Mouse (Mus musculus): ENCODE data around the gene Ackr2. TPM values are rescaled to one million over a fixed set of nuclear protein-coding genes. Genes with fewer than 3 reads are reported as not detected.

Gene Ackr2
- polyA plus RNA-seq, 1 experiment from 2014 or later = 0.48 TPM

GRCm38 (mm10) chr9:121951114-121951423 is 52.9 kb downstream of the Ackr2 start:
- H3K27me3 ChIP-seq (replicated peaks) = no peaks in the 10 kb centered on the region
- H3K4me2 ChIP-seq (replicated peaks) = peak overlapping the region; percentile 51
- H3K27ac ChIP-seq = no peak overlapping the region
- WGBS = 49% methylated on average over 4 of the region's 4 CpGs
- no peak overlapping the region for H3K4me3 ChIP-seq
- H3K4me1 ChIP-seq = peaks cover 12% of the 10 kb centered on the region
- peak; percentile 50 for ATAC-seq (ENCODE audit: low FRiP score, low read depth)
- no peak overlapping the region; the same call in 1 of the 2 replicates for H3K9ac ChIP-seq
- no peaks in the 10 kb centered on the region for H3K36me3 ChIP-seq
- H3K9me3 ChIP-seq = no peaks in the 10 kb centered on the region

GRCm38 (mm10) chr9:121952596-121952995 is 54.4 kb downstream of the Ackr2 start:
- H3K27me3 ChIP-seq (replicated peaks) = no peaks in the 10 kb centered on the region
- no peaks in the 10 kb centered on the region for H3K9me3 ChIP-seq
- no peak overlapping the region for H3K4me3 ChIP-seq
- H3K36me3 ChIP-seq = no peaks in the 10 kb centered on the region
- H3K9ac ChIP-seq = no peak overlapping the region
- H3K4me1 ChIP-seq = peaks cover 12% of the 10 kb centered on the region
- ATAC-seq (ENCODE audit: low FRiP score, low read depth) = no peak
- 87% methylated on average over 6 of the region's 6 CpGs for WGBS
- no peak overlapping the region for H3K4me2 ChIP-seq (replicated peaks)
- H3K27ac ChIP-seq = no peak overlapping the region

- WGBS = 62% methylated on average over 7 of the region's 7 CpGs
- Histone ChIP-seq H3K4me1 (no peaks in the 10 kb centered on the region; the same call in 1 of the 2 replicates), H3K27me3 (replicated peaks) (no peaks in the 10 kb centered on the region), H3K4me2 (replicated peaks) (no peak overlapping the region), H3K36me3 (no peaks in the 10 kb centered on the region), H3K9ac (no peak overlapping the region), H3K4me3 (no peak overlapping the region), H3K27ac (no peak overlapping the region), H3K9me3 (no peaks in the 10 kb centered on the region)
- ATAC-seq (ENCODE audit: low FRiP score, low read depth) = no peak
Measured at GRCm38 (mm10) chr9:121959966-121960635, 61.9 kb downstream of the Ackr2 start.

Other genes starting within 250 kb of the Ackr2 start
- 21.5 and 23.5 TPM in 2 replicates for gene Sec22c, start 192.9 kb upstream of the Ackr2 start, polyA plus RNA-seq (2016; fragmentation: Nextera tagmentation; extraction: Ambion mirVana)
- gene Ss18l2, start 188.0 kb upstream of the Ackr2 start, polyA plus RNA-seq (2016; fragmentation: Nextera tagmentation; extraction: Ambion mirVana) = 131 and 134 TPM in 2 replicates
- gene Nktr, start 179.2 kb upstream of the Ackr2 start, polyA plus RNA-seq (2016; fragmentation: Nextera tagmentation; extraction: Ambion mirVana) = 57.6 and 64.5 TPM in 2 replicates
- 13.1 and 19.2 TPM in 2 replicates for gene Zfp651, start 139.0 kb upstream of the Ackr2 start, polyA plus RNA-seq (2016; fragmentation: Nextera tagmentation; extraction: Ambion mirVana)
- 2.1 and 2.8 TPM in 2 replicates for gene Klhl40, start 120.7 kb upstream of the Ackr2 start, polyA plus RNA-seq (2016; fragmentation: Nextera tagmentation; extraction: Ambion mirVana)
- not detected in 2 replicates for gene Hhatl, start 105.8 kb upstream of the Ackr2 start, polyA plus RNA-seq (2016; fragmentation: Nextera tagmentation; extraction: Ambion mirVana)
- gene Ccdc13, start 58.9 kb upstream of the Ackr2 start, polyA plus RNA-seq (2016; fragmentation: Nextera tagmentation; extraction: Ambion mirVana) = 4.0 and 4.8 TPM in 2 replicates
- gene Higd1a, start 40.0 kb upstream of the Ackr2 start, polyA plus RNA-seq (2016; fragmentation: Nextera tagmentation; extraction: Ambion mirVana) = 134 and 147 TPM in 2 replicates
- gene Cyp8b1, start 17.9 kb downstream of the Ackr2 start, polyA plus RNA-seq (2016; fragmentation: Nextera tagmentation; extraction: Ambion mirVana) = not detected in 2 replicates
- 1.1 and 1.4 TPM in 2 replicates for gene Fam198a, start 52.6 kb downstream of the Ackr2 start, polyA plus RNA-seq (2016; fragmentation: Nextera tagmentation; extraction: Ambion mirVana)
- 16.2 and 17.0 TPM in 2 replicates for gene Pomgnt2, start 98.8 kb downstream of the Ackr2 start, polyA plus RNA-seq (2016; fragmentation: Nextera tagmentation; extraction: Ambion mirVana)
- 48.9 and 51.0 TPM in 2 replicates for gene Snrk, start 218.9 kb downstream of the Ackr2 start, polyA plus RNA-seq (2016; fragmentation: Nextera tagmentation; extraction: Ambion mirVana)